Mouse (Mus musculus): ENCODE measurements around the gene Gm13697.
"Not testable (repeated sequence)": the region's sequence is repeated elsewhere in the genome, so short reads cannot be mapped to it uniquely, and the experiment has no call there.

Gm13697 gene

DNA sequence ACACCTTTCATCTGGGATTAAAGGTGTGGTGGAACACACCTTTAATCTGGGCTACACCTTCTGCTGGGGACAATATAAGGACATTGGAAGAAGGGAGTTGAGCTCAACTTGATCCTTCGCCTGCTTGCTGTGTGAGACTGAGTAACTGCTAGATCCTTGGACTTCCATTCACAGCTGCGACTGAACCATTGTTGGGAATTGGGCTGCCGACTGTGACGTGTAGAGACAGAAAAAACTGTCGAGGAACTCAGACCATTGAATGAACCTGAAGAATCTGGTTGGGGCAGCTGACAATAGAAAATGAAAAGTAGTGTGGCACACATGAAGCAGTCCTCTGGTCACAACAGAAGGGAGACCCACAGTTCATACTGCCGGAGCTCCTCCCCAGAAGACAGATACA lies at the start of gene Gm13697:
Gene Gm13697 (plus strand): TSS at position 301 of the 400 bp plus-strand sequence.
- not testable (repeated sequence) for DNase-seq (ENCODE audit: low spot score)

DNA sequence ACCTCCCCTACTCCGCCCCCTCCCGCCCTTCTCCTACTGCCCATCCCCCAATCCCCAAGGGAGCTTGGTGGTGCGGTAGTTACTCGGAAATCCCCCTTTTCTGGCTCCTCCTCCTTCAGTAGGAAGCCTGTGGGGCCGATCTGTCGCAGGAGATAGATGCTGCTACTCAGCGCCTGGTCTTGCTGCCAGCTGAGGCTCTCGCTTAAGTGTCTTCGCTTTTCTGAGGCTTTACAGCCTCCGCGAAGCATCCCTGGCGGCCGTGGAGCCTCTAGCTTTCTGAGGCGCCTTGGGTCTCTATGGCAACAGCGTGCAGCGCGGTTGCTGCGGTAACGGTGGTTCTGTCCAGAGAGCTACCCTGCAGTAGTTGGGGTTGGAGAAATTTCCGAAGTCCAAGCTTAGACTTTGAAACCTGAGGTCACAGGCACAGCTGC lies 43.6 kb upstream of the Gm13697 start, which contains the start of gene Zswim2:
Gene Zswim2 (minus strand): TSS at position 298 of the 431 bp plus-strand sequence.
- DNase-seq (ENCODE audit: low spot score): peak; percentile 6

DNA sequence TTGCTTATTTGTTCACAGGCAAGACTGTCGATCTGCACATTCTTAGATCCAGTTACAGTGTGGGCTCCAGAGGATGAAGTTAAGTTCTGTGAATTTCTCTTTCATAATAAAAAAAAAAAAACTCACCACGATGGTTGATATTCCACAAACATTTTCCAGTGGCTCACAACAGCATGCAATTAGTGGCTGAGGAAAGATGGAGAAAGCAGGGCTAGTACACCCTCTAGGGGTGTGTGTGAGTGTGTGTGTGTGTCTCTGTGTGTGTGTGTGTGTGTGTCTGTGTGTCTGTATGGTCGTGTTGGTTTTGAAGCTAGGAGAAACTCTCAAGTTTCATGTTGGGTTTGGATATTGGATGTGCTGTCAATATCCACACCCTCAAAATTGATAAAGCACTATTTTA lies 43.2 kb upstream of the Gm13697 start:
- no peak for DNase-seq (ENCODE audit: low spot score)

DNA sequence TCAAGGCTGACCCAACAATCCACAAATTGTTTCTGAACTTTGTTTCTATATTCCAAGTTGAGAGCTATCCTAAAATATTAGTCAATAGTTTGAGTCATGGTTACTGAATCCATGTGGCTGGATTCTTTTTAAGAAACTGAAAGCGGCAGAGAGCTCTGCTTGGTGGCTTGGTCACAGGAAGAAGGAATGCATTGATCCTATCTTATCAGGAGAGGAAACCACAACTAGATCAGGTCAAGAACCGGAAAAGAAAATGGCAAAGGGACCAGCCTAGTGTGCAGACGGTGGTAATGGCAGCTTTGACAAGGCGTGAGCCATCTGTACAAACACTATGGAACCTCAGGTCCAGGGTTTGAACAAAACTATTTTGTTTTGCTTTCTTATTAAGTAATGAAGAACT lies 42.8 kb upstream of the Gm13697 start:
- no peak for DNase-seq (ENCODE audit: low spot score)

DNA sequence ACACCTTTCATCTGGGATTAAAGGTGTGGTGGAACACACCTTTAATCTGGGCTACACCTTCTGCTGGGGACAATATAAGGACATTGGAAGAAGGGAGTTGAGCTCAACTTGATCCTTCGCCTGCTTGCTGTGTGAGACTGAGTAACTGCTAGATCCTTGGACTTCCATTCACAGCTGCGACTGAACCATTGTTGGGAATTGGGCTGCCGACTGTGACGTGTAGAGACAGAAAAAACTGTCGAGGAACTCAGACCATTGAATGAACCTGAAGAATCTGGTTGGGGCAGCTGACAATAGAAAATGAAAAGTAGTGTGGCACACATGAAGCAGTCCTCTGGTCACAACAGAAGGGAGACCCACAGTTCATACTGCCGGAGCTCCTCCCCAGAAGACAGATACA lies 29.1 kb upstream of the Gm13697 start, which contains the start of gene Gm13698:
Gene Gm13698 (plus strand): TSS at position 301 of the 400 bp plus-strand sequence.
- DNase-seq (ENCODE audit: low spot score): not testable (repeated sequence)

DNA sequence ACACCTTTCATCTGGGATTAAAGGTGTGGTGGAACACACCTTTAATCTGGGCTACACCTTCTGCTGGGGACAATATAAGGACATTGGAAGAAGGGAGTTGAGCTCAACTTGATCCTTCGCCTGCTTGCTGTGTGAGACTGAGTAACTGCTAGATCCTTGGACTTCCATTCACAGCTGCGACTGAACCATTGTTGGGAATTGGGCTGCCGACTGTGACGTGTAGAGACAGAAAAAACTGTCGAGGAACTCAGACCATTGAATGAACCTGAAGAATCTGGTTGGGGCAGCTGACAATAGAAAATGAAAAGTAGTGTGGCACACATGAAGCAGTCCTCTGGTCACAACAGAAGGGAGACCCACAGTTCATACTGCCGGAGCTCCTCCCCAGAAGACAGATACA lies 23.3 kb upstream of the Gm13697 start, which contains the start of gene Gm13693:
Gene Gm13693 (plus strand): TSS at position 301 of the 400 bp plus-strand sequence.
- not testable (repeated sequence) for DNase-seq (ENCODE audit: low spot score)

DNA sequence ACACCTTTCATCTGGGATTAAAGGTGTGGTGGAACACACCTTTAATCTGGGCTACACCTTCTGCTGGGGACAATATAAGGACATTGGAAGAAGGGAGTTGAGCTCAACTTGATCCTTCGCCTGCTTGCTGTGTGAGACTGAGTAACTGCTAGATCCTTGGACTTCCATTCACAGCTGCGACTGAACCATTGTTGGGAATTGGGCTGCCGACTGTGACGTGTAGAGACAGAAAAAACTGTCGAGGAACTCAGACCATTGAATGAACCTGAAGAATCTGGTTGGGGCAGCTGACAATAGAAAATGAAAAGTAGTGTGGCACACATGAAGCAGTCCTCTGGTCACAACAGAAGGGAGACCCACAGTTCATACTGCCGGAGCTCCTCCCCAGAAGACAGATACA lies 17.5 kb upstream of the Gm13697 start, which contains the start of gene Gm13695:
Gene Gm13695 (plus strand): TSS at position 301 of the 400 bp plus-strand sequence.
- not testable (repeated sequence) for DNase-seq (ENCODE audit: low spot score)

DNA sequence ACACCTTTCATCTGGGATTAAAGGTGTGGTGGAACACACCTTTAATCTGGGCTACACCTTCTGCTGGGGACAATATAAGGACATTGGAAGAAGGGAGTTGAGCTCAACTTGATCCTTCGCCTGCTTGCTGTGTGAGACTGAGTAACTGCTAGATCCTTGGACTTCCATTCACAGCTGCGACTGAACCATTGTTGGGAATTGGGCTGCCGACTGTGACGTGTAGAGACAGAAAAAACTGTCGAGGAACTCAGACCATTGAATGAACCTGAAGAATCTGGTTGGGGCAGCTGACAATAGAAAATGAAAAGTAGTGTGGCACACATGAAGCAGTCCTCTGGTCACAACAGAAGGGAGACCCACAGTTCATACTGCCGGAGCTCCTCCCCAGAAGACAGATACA lies 11.7 kb upstream of the Gm13697 start, which contains the start of gene Gm13696:
Gene Gm13696 (plus strand): TSS at position 301 of the 400 bp plus-strand sequence.
- not testable (repeated sequence) for DNase-seq (ENCODE audit: low spot score)

DNA sequence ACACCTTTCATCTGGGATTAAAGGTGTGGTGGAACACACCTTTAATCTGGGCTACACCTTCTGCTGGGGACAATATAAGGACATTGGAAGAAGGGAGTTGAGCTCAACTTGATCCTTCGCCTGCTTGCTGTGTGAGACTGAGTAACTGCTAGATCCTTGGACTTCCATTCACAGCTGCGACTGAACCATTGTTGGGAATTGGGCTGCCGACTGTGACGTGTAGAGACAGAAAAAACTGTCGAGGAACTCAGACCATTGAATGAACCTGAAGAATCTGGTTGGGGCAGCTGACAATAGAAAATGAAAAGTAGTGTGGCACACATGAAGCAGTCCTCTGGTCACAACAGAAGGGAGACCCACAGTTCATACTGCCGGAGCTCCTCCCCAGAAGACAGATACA lies 5.9 kb upstream of the Gm13697 start, which contains the start of gene Gm13694:
Gene Gm13694 (plus strand): TSS at position 301 of the 400 bp plus-strand sequence.
- DNase-seq (ENCODE audit: low spot score): not testable (repeated sequence)

DNA sequence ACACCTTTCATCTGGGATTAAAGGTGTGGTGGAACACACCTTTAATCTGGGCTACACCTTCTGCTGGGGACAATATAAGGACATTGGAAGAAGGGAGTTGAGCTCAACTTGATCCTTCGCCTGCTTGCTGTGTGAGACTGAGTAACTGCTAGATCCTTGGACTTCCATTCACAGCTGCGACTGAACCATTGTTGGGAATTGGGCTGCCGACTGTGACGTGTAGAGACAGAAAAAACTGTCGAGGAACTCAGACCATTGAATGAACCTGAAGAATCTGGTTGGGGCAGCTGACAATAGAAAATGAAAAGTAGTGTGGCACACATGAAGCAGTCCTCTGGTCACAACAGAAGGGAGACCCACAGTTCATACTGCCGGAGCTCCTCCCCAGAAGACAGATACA lies 5.7 kb downstream of the Gm13697 start, which contains the start of gene Gm13691:
Gene Gm13691 (plus strand): TSS at position 301 of the 400 bp plus-strand sequence.
- not testable (repeated sequence) for DNase-seq (ENCODE audit: low spot score)

DNA sequence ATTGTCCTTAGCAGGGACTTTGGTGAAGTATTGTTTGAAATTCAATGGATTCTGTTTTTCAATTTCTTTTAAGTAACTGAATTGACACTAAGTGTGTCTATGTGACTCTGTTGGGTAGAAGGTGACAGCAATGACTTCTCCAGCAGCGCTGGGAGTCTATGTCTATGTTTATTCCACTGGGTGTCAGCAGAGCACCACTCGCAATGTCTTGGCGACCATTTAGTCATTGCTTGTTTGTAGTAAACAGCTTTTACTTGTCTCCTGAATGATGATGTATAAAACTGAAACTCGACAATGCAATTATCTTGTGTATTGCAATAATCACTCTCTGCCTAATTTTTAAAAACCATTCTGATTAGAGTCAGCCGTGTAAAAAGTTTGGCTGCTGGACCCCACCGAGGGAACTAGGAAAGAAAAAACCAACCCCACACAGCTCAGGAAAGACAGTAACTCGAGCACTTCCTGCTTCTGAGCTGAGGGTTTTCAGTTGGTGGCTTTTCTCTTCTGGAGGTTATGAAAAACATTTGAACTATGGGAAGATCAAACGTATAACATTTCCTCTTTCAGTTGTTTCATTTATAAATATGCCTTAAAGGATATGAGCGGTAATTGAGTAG lies 9.2 kb downstream of the Gm13697 start:
- DNase-seq (ENCODE audit: low spot score): not testable (repeated sequence)

DNA sequence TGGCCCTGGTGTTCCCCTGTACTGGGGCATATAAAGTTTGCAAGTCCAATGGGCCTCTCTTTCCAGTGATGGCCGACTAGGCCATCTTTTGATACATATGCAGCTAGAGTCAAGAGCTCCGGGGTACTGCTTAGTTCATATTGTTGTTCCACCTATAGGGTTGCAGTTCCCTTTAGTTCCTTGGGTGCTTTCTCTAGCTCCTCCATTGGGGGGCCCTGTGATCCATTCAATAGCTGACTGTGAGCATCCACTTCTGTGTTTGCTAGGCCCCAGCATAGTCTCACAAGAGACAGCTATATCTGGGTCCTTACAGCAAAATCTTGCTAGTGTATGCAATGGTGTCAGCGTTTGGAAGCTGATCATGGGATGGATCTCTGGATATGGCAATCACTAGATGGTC lies 10.0 kb downstream of the Gm13697 start:
- DNase-seq (ENCODE audit: low spot score): not testable (repeated sequence)

DNA sequence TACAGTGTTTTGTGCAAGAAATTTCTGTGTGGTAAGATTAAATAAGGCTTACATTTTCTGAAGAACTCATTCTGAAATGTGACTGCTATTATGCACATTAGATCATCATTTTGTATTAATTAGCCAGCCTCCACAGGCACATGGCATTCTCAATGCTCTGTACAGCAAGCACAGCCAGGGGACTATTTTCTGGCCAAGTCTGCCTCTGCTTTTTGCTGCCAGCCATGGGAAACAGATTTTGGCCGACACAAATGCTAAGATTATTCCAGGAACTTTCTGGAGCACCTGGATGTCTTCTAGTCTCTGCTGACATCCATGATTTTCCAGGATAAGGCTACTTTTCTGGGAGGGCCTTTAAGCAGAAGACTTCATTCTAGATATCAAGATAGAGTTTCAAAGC lies 24.4 kb downstream of the Gm13697 start:
- DNase-seq (ENCODE audit: low spot score): no peak

DNA sequence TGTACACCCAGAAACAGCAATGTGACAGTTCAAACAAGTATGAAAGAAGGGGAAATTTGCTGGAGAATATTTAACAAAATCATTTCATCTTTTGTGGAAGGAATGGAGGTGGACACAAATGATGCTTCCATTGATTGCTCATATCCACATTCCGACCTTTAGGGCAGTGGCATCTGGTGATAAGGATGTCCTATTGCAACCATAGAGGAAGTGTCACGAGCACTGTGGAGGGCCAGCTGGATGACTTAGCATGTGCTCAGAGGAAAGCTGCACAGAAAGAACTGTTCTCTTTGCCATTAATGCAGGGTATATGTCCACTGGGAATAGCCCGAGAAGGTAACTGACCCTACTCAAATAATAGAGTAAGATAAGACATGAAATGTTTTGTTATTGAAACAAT lies 25.3 kb downstream of the Gm13697 start:
- DNase-seq (ENCODE audit: low spot score): no peak

DNA sequence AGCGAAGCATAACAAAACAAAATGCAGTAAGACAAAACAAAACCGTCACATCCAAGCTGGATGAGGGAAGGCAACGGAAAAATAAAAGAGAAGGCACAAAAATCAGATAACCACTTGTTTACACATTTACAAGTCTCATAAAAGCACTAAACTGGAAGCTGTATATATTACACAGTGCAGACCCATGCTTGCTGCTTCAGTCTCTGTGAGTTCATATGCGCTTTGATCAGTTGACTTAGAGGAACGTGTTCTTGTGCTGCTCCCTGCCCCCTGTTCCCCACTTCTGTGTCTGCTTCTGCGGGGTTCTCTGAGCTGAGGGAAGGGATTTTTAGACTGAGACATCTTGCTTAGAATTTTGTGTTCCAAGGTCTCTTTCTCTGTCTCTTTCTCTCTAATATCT lies 30.0 kb downstream of the Gm13697 start:
- no peak for DNase-seq (ENCODE audit: low spot score)

DNA sequence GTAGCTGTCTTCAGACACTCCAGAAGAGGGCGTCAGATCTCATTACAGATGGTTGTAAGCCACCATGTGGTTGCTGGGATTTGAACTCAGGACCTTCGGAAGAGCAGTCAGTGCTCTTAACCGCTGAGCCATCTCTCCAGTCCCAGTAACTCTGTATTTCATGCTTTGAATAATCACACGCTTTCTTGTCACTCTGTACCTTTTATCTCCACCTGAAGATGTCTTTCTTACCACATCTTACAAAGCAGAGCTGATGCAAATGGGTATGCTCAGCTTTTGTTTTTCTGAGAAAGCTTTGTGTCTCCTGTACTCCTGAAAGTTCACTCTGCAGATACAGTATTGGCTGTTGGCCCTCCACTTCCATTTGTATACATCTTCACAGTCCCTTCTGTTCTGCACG lies 31.7 kb downstream of the Gm13697 start:
- DNase-seq (ENCODE audit: low spot score): not testable (repeated sequence)

DNA sequence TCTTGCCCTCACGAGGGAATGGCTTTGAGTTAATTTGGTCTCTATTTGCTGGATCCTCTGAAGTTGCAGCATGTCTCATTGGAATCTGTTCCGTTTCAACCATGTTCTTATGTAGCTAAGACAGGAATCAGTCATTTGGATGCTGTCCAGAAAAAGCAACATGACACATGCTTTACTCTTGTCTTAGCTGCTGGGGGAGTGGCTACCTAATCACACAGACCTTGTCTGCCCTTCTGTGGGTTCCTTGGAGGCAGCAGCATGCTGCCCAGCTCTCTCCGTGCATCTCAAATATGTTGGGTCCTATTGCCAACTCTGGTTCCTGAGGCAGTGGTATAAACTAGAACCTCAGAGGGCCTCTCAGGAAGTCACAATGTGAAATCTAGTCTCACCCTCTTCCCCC lies 33.8 kb downstream of the Gm13697 start:
- DNase-seq (ENCODE audit: low spot score): no peak

DNA sequence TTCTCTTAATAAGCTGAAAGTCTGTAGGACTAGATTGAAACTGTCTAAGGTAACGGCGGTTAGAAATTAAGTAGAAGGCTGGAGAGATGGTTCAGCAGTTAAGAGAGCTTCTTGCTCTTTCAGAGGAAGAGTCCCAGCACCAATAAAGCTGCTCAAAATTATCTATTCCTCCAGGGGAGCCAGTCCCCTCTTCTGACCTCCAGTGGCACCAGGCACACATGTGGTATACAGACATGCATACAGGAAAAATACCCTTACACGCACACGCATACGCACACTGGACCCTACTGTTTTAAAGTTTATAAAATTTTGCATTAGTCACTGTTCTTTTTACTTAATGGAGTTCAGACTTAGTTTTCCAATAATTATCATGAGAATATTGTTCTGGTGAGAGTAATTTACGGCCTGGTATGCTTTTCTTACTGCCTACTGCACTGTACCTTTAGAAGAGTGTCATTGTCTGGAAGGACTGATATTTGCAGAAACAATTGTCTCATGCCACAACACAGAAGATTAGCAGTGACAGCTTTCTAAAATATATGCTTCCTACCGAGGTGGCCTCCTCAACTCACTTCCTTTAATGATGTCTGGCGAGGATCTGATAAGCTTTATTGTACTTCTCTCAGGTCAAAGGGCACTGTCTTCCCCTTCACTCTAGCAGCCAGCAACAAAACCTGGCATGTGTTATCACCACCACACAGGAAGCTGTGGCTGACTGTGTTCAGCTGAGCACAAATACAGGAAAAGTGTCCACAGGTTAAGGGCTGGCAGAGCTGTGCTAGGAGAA lies 35.2 kb downstream of the Gm13697 start:
- no peak for DNase-seq (ENCODE audit: low spot score)

DNA sequence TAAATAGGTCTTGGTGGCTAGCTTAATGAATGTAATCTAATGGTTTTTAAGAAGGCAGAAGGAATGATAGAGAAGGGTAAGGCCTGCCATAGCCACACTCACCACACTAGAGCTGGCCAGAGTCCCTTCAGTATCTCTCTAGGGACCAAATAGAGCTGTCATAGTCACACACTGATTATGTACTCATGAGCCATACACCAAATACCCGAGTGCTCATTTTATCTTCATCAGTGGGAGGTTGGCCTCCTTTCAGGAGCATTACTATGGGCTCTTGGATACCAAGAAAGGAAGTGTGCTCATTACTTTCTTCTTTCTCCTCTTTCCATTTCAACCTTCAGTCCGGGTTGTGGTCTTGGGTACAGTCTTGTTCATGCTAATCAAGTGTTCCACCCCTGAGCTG lies 37.4 kb downstream of the Gm13697 start:
- no peak for DNase-seq (ENCODE audit: low spot score)

DNA sequence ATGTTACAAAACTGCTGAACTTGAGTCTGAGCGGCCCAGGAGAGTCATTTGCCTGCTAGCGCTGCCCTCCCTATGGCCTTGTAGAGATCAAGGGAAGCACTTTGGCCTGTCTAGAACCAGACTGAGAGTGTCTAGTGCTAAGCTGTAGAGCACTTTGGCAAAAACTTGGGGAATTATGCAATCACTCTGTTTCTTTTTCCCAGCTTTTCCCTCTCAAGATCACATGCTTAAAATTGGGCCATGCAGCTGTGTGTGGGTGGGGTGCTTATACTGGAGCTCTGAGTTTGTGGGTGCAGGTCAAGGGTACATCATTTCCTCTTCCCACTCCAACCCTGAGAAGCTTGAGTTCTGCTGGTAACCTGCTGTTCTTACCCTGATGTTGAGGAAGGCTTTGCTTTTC lies 38.4 kb downstream of the Gm13697 start:
- peak; percentile 22 for DNase-seq (ENCODE audit: low spot score)

DNA sequence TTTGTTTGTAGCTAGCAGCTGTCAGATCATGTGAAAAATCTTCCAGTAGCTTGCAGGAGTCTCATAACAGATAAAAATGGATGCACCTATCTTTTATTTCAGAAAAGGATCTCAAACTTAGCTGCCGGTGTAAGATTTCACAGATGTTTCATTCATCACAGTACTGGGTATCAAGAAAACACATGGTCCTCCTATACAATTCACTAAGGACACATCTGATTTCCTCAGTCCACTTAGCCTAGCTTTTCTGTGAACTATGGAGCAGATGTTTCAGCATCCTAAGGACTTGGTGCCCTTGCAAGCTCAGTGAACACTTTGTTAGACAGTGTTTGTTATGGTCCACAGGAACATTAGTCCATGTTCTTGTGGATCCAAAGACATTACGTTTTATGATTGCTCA lies 38.8 kb downstream of the Gm13697 start:
- DNase-seq (ENCODE audit: low spot score): no peak

DNA sequence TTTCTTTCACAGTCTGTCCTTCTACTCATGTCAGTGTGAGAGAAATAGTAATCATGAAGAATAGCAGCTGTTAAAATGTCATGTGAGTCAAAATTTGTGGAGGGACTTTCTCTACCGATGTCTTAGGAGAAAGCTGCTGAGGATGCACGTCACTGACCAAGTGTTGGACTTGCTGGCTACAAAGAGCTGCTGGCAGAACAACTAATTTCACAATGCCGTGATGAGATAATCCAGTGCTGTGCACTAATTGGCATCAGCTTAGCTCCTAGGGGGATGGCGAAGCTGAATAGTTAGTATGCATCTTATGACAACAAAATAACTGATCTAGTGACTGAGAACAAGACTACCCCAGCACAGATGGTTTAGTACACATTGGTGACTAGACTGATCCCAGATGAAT lies 40.7 kb downstream of the Gm13697 start:
- no peak for DNase-seq (ENCODE audit: low spot score)

DNA sequence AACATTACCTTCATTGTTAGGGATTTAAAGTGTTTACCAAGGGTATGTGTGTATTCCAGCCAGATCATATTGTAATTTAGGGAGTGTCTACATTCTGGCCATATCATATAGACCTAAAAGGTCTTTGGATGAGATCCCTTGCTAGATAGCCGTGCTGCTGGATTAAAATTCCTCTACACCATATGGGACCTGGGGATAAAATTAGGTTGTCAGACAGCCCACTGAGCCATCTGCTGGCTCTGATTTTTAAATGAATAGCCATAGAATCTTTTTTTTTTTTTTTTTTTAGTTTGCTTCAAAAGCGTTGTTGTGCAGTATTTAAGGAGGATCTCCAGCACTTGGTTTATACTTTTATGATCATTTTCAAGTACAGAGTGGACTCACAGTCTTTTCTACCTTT lies 48.0 kb downstream of the Gm13697 start:
- DNase-seq (ENCODE audit: low spot score): no peak

Data from urinary bladder, postnatal 14 days (tissue).